Mouse (Mus musculus) ovary, postnatal 36 days (tissue): Measurements from ENCODE around the gene Ppp2r5d.

Experiments used
- DNase-seq: peaks from one replicate; pipeline ENCODE4 v3.0.0; 2022; ENCODE audit warnings: low spot score, mixed read lengths

Ppp2r5d gene

GRCm38 (mm10) chr17:46645561-46646321 is 59.2 kb downstream of the Ppp2r5d start, which contains the start of the genes Klc4 and Mrpl2:
Gene Klc4 (minus strand): TSS chr17:46646022.
Gene Mrpl2 (plus strand): TSS chr17:46646229.
- DNase-seq: peak; percentile 98

GRCm38 (mm10) chr17:46644916-46645475 is 59.9 kb downstream of the Ppp2r5d start:
- peak; percentile 58 for DNase-seq

GRCm38 (mm10) chr17:46644152-46644805 is 60.6 kb downstream of the Ppp2r5d start:
- DNase-seq: no peak

GRCm38 (mm10) chr17:46642060-46642459 is 62.9 kb downstream of the Ppp2r5d start:
- DNase-seq: no peak

GRCm38 (mm10) chr17:46639929-46640328 is 65.0 kb downstream of the Ppp2r5d start:
- no peak for DNase-seq

GRCm38 (mm10) chr17:46636831-46637523 is 67.9 kb downstream of the Ppp2r5d start:
- DNase-seq: no peak
